Mouse (Mus musculus) retina, postnatal 7 days (tissue): ENCODE measurements around the gene Eps15.
A peak's percentile ranks its signal among the peaks of the same experiment; 100 is the strongest.
"Not testable (repeated sequence)": the region's sequence is repeated elsewhere in the genome, so short reads cannot be mapped to it uniquely, and the experiment has no call there.

ENCODE experiments used
- DNase-seq: peaks from one replicate; pipeline ENCODE4 v3.0.0-alpha.2; 2012; ENCODE audit warnings: low read depth, low spot score

Gene Eps15

GRCm38 (mm10) chr4:109400366-109400980, 120.4 kb downstream of the Eps15 start:
- DNase-seq, result no peak

GRCm38 (mm10) chr4:109401176-109401689, 121.2 kb downstream of the Eps15 start:
- DNase-seq, result no peak

GRCm38 (mm10) chr4:109404908-109405307, 124.8 kb downstream of the Eps15 start:
- not testable (repeated sequence) for DNase-seq

- DNase-seq, result no peak
Observed at GRCm38 (mm10) chr4:109405415-109405814, 125.3 kb downstream of the Eps15 start.

GRCm38 (mm10) chr4:109406054-109406485, 126.0 kb downstream of the Eps15 start:
- DNase-seq, result peak; percentile 21

- DNase-seq, result peak; percentile 11
Observed at GRCm38 (mm10) chr4:109406486-109407175, 126.6 kb downstream of the Eps15 start, which contains the start of gene Ttc39a. Gene Ttc39a, plus strand, starts transcription at chr4:109406623.

GRCm38 (mm10) chr4:109407176-109407520, 127.1 kb downstream of the Eps15 start:
- DNase-seq, result no peak

- DNase-seq, result no peak
Observed at GRCm38 (mm10) chr4:109407701-109408485, 127.8 kb downstream of the Eps15 start.

GRCm38 (mm10) chr4:109410681-109411376, 130.8 kb downstream of the Eps15 start:
- no peak for DNase-seq

- no peak for DNase-seq
Observed at GRCm38 (mm10) chr4:109411377-109411967, 131.4 kb downstream of the Eps15 start.

GRCm38 (mm10) chr4:109412233-109412632, 132.2 kb downstream of the Eps15 start:
- no peak for DNase-seq

GRCm38 (mm10) chr4:109417998-109418397, 137.9 kb downstream of the Eps15 start:
- no peak for DNase-seq

- no peak for DNase-seq
Observed at GRCm38 (mm10) chr4:109419017-109419416, 138.9 kb downstream of the Eps15 start.

GRCm38 (mm10) chr4:109419563-109419962, 139.5 kb downstream of the Eps15 start:
- no peak for DNase-seq

GRCm38 (mm10) chr4:109420138-109420795, 140.2 kb downstream of the Eps15 start:
- DNase-seq, result no peak

- DNase-seq, result no peak
Observed at GRCm38 (mm10) chr4:109421608-109422007, 141.5 kb downstream of the Eps15 start.

- DNase-seq, result no peak
Observed at GRCm38 (mm10) chr4:109422436-109422835, 142.4 kb downstream of the Eps15 start.

GRCm38 (mm10) chr4:109423438-109423837, 143.4 kb downstream of the Eps15 start:
- DNase-seq, result no peak

GRCm38 (mm10) chr4:109427058-109427457, 147.0 kb downstream of the Eps15 start:
- no peak for DNase-seq

- DNase-seq, result no peak
Observed at GRCm38 (mm10) chr4:109430250-109430649, 150.2 kb downstream of the Eps15 start.

GRCm38 (mm10) chr4:109430854-109431253, 150.8 kb downstream of the Eps15 start:
- DNase-seq, result no peak
